Mouse (Mus musculus) embryonic facial prominence, embryonic 10.5 days (tissue): ENCODE measurements around the gene Asic2. TPM values are rescaled to one million over a fixed set of nuclear protein-coding genes. Genes with fewer than 3 reads are reported as not detected.

Source experiments
- DNase-seq: peaks from one replicate; pipeline ENCODE4 v3.0.0-alpha.2; 2017; ENCODE audit warnings: low spot score
- H3K27ac ChIP-seq: fragments of 300-500 bp; sonication (generic); replicated peaks from 2 replicates; pipeline ENCODE4 v1.5.1; 2016; ENCODE audit warnings: mild to moderate bottlenecking
- H3K27me3 ChIP-seq: fragments of 300-500 bp; sonication (generic); replicated peaks from 2 replicates; pipeline ENCODE4 v1.6.1; 2016; ENCODE audit warnings: low read depth, mild to moderate bottlenecking; ENCODE audit not compliant: poor library complexity, severe bottlenecking
- H3K36me3 ChIP-seq: fragments of 300-500 bp; sonication (generic); replicated peaks from 2 replicates; pipeline ENCODE4 v1.6.1; 2016; ENCODE audit warnings: mild to moderate bottlenecking, moderate library complexity
- H3K4me1 ChIP-seq: fragments of 300-500 bp; sonication (generic); 2 replicates; pipeline ENCODE4 v1.6.1; 2016
- H3K4me3 ChIP-seq: fragments of 300-500 bp; sonication (generic); 2 replicates; pipeline ENCODE4 v1.5.1; 2016; ENCODE audit warnings: mild to moderate bottlenecking, moderate library complexity
- H3K9me3 ChIP-seq: fragments of 300-500 bp; sonication (generic); 2 replicates; pipeline ENCODE4 v1.6.1; 2016; ENCODE audit warnings: mild to moderate bottlenecking
- WGBS: fragments of 180-500 bp; shearing (Covaris S2); methylation state at CpG from one replicate; pipeline ENCODE4 v1.1.7; 2016; 5-methylcytosine and 5-hydroxymethylcytosine counted together
- polyA plus RNA-seq: library from polyadenylated mRNA; unstranded; fragments of >200 nt; fragmentation: Nextera tagmentation; extraction: Ambion mirVana; gene quantifications from 2 replicates; pipeline ENCODE4 v1.2.1, GENCODE M21; 2016

Asic2 gene
- polyA plus RNA-seq, 1 experiment from 2014 or later, result 0.66 TPM

DNA sequence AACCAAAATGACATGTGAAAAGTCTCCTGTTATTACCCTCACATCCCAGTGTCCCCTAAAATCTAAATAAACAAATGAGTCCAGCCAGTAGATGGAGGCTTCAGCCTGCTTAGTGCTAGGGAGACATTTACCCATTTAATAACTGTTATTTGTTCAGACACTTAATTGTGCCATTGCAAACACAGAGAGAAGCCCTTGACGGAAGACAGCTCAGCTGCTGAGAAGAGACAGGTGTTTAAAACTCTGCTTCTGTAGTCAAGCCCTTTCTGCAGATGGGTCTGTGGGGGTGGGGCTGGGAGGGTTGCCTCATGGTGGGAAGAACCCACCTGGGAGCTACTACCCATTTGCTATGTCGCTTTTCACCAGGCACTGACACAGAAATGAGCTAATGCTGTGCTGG, 311.1 kb downstream of the Asic2 start:
- no peaks in the 10 kb centered on the region for H3K36me3 ChIP-seq
- H3K4me1 ChIP-seq, result 0 out of 2 replicates have a peak, but pooled peaks cover under 1% of the 10 kb centered on the region
- H3K9me3 ChIP-seq, result no peaks in the 10 kb centered on the region
- no peaks in the 10 kb centered on the region for H3K27me3 ChIP-seq
- 62% methylated on average over 2 of the region's 2 CpGs for whole genome bisulfite sequencing
- no peak overlapping the region for H3K4me3 ChIP-seq
- no peak overlapping the region for H3K27ac ChIP-seq
- no peak for DNase-seq

DNA sequence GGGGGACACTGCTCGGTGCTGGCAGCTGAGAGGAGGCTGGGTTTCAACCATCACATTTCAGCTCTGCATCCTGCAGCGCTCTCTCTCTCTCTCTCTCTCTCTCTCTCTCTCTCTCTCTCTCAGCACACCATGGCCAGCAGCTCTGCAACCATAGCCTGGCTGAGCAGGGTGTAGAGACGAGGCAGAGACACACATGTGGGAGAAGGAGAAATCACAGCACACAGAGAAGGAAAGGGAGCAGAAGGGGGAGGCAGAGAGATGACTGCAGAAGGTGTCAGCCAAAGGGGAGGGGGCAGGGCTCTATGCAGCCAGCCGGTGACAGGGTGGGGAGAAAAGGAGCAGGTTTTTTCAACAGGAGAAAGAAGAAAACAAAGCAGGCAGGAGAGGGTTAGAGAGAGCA, 320.4 kb downstream of the Asic2 start:
- Histone ChIP-seq H3K36me3 (no peaks in the 10 kb centered on the region), H3K27ac (peak overlapping the region; percentile 19; the same call in 1 of the 2 replicates), H3K27me3 (no peaks in the 10 kb centered on the region), H3K4me3 (no peak overlapping the region), H3K9me3 (no peaks in the 10 kb centered on the region), H3K4me1 (peaks cover 16% of the 10 kb centered on the region)
- DNase-seq, result no peak
- 42% methylated on average over 4 of the region's 4 CpGs for WGBS

DNA sequence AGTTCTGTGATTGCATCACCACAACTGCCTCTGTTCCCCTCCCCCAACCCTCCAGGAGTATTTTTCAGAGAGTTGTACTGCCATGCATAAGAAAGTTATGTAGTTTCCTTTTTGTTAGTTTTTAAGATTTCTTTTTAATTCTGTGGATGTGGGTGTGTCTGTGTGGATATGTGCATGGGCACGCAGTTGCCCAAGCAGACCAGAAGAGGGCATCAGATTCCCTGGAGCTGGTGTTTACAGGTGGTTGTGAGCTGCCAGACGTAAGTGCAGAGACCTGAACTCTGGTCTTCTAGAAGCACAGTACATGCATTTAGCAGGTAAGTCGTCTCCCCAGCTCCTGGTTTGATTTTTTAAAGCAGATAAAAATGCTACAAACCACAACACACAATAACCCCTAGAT, 322.7 kb downstream of the Asic2 start:
- no peaks in the 10 kb centered on the region for H3K9me3 ChIP-seq
- no peak overlapping the region for H3K4me3 ChIP-seq
- H3K36me3 ChIP-seq, result no peaks in the 10 kb centered on the region
- no peaks in the 10 kb centered on the region for H3K27me3 ChIP-seq
- H3K27ac ChIP-seq, result no peak overlapping the region
- H3K4me1 ChIP-seq, result peaks cover 13% of the 10 kb centered on the region
- no peak for DNase-seq
- 84% methylated on average over 3 of the region's 3 CpGs for WGBS

DNA sequence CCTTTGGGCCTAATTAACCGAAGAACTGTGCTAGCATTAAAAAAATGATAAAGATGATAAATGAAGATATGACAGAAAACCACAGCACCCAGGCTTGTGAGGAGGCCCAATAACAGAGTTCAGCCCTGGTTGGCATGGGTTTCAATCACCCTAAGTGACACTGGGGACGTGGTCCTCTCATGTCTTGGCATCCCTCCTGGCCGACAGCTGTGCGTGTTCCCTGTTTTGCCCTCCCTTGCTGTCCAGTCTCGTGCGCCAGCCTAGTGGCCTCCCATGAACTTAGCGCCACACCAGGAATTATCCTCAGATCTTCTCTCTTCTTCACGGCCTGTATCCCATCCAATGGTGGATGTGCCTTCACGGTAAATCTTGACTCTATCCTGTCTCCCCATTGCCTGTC, 331.9 kb downstream of the Asic2 start:
- peaks cover 6% of the 10 kb centered on the region; the same call in 1 of the 2 replicates for H3K4me1 ChIP-seq
- 0 out of 2 replicates have a peak, but pooled peaks cover 4% of the 10 kb centered on the region for H3K9me3 ChIP-seq
- no peaks in the 10 kb centered on the region for H3K27me3 ChIP-seq
- no peak for DNase-seq
- H3K4me3 ChIP-seq, result no peak overlapping the region
- H3K36me3 ChIP-seq, result no peaks in the 10 kb centered on the region
- H3K27ac ChIP-seq, result no peak overlapping the region
- WGBS, result 94% methylated on average over 9 of the region's 9 CpGs

DNA sequence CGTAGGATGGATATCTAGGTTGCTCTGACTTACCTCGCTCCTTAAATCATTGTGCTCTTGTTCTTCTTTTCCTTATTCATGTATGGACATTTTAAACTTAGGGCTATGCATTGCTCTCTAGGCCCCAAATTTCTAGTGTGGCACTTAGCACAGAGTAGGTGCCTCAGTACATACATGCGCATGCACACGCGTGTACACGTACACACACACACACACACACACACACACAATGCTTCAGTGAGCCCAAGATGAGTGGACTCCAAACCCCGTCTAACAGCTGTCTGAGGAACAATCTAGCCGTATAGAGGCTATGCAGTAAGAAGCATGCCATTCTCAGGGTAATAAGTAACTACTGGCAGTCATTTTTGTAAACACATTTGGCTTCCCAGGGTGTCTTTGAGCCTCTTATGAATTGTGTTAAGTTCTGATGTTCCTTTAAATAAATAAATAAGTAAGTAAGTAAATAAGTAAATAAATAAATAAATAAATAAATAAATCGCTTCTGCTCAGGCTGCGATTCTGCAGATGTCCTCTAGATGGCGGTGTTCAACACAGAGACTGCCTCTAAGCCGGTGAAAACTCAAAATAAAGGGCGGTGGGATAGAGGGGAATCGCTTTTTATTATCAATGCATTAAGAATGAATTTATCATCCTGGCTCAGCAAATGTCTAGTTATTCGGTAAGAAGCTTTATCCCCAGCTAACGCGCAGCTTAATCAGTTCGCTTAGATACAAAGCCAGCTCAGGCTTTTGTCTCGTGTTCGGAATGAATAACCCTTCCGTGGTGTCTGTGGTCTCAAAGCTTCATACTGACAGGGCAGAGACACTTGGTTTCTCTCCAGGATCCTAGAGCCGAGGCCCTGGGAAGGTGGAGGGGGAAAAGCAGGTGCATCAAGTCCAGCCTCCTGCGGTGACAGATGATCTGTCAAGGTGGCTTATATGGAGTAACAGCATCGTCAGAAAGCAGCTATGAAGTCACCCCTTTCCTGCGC, 333.6 kb downstream of the Asic2 start:
- Histone ChIP-seq H3K4me1 (peaks cover 6% of the 10 kb centered on the region; the same call in 1 of the 2 replicates), H3K9me3 (0 out of 2 replicates have a peak, but pooled peaks cover 4% of the 10 kb centered on the region), H3K4me3 (no peak overlapping the region), H3K27ac (no peak overlapping the region), H3K27me3 (no peaks in the 10 kb centered on the region), H3K36me3 (no peaks in the 10 kb centered on the region)
- 61% methylated on average over 25 of the region's 25 CpGs for WGBS
- DNase-seq, result peak; percentile 57

DNA sequence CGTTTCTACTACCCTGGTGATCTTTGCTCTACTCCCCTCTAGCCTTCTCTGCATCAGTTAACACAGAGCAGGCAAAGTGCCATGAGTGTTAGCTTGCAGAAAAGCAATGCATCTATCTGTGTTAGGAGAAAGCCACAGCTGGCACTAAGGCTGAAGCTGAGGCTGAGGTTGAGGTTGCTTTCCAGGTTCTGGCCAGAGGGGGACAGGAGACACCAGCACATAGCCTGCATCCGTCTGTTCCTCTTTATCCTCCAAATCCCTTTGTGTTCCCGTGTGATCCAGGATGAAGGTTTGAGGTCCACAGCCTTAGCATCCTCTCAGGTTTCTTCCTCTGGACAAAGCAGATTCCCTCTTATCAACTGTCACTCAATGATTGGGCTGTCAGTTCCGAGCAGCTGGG, 343.1 kb downstream of the Asic2 start:
- Histone ChIP-seq H3K4me3 (no peak overlapping the region), H3K36me3 (no peaks in the 10 kb centered on the region), H3K9me3 (no peaks in the 10 kb centered on the region; the same call in 1 of the 2 replicates), H3K27ac (no peak overlapping the region), H3K27me3 (no peaks in the 10 kb centered on the region), H3K4me1 (no peaks in the 10 kb centered on the region)
- WGBS, result 61% methylated on average over 4 of the region's 4 CpGs
- DNase-seq, result no peak

DNA sequence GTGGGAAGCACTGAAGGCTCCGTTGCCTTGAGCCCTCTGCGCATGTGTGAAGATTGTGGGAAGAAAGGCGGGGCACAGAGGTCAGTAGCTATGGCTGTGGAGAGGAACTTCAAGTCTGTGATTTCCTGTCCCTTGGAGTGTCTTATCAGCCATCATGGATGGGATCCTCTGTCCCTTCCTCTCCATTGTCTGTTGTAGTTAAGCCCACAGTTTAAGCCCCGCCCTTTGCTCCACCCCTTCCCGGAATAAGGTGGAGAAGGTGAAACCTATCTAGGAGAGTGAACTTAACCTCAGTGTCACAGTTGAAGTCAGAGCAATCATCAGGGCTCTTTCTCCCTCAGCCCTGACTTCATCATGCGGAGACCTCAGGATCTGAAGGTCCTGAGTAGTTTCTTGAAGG, 347.7 kb downstream of the Asic2 start:
- H3K27ac ChIP-seq, result no peak overlapping the region
- DNase-seq, result no peak
- no peak overlapping the region for H3K4me3 ChIP-seq
- no peaks in the 10 kb centered on the region for H3K9me3 ChIP-seq
- WGBS, result 74% methylated on average over 6 of the region's 6 CpGs
- H3K4me1 ChIP-seq, result no peaks in the 10 kb centered on the region
- H3K27me3 ChIP-seq, result no peaks in the 10 kb centered on the region
- H3K36me3 ChIP-seq, result no peaks in the 10 kb centered on the region

DNA sequence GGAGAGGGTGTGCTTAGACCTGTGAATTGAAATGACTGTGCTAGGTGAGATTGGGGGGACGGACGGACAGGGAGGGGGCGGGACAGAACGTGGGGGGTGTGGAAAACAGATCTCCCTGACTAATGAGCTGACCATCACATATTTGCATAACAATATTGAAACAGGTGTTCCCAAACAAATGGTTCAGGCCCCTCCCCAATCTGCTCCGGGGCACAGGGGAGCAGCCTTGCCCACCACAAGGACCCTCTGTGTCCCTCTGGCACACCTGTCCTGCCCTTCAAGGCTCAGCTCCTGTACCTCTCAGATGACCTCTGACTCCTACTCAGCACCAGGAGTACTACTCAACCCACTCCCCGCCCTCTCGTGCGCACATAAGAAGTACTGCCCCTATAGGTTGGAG, 351.8 kb downstream of the Asic2 start:
- peaks cover 25% of the 10 kb centered on the region for H3K27me3 ChIP-seq
- 83% methylated on average over 8 of the region's 8 CpGs for WGBS
- H3K9me3 ChIP-seq, result no peaks in the 10 kb centered on the region
- H3K4me3 ChIP-seq, result no peak overlapping the region
- H3K4me1 ChIP-seq, result peaks cover 21% of the 10 kb centered on the region
- no peak for DNase-seq
- H3K27ac ChIP-seq, result no peak overlapping the region
- no peaks in the 10 kb centered on the region for H3K36me3 ChIP-seq

DNA sequence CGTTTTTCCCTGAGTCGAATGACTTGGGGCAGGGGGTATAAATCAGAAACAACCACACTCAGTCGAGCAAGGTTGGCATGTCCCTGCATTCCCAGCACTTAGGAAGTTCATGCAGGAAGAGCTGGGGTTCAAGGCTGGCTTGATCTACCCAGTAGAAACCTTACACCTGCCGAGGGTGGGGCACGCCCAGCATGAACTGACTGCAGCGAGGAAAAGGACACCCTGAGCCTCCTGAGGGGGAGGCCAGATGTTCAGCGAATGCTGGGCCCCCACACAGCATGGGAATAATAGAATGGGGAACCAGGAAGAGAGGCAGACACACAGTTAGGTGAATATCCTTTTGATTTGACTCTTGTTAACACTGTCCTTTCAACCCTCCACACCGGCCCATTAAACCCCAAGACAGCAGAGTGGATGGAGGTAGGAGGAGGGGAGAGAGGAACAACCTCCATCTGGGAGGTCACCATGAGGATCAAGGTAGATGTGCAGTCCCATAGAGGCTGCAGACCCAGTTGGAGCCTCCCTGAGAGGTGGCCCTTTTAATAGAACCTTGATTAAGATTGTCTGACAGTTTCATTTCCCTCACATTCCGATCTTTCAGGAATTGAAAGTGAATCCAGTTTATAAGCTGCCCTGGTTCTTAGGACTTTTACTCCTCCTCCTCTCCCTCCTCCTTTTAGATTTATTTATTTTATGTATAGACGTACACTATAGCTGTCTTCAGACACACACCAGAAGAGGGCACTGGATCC, 354.2 kb downstream of the Asic2 start:
- Histone ChIP-seq H3K4me3 (peak overlapping the region; percentile 52), H3K36me3 (no peaks in the 10 kb centered on the region), H3K9me3 (no peaks in the 10 kb centered on the region), H3K27ac (no peak overlapping the region), H3K27me3 (peaks cover 38% of the 10 kb centered on the region), H3K4me1 (peaks cover 21% of the 10 kb centered on the region)
- 33% methylated on average over 10 of the region's 10 CpGs for WGBS
- no peak for DNase-seq

DNA sequence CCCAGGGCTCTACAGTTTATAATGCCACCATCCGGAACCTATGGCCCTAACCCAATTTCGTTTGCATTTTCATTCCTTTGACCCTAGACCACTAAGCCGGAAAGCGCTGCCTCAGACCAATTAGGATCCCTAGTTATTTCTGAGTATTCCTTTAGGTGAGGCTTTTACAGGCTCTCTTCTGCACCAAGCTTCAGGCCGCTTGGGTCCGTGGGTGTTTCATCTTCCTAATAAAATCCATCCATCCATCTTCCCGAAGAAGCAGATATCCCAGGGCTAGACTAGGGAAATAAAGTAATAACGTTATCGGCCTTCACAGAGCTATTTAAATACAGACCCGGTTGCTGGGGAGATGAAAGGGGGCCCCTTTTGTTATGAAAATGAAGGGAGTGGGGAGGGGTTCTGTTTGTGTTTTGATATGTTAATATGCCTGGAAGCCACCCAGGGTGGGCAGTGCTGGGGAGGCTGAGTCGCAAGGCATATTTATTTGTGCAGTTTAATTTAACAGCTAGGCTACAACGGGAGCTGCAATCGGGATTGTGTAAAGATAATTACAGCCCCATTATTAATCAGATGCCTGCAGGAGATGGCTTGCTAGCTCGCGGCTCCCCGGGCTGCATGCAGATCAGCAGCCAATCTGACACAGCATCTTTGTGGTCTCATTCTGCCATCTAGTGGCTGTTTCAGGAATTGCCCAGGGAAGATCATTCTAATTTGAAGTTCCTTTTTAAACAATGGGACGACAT, 355.3 kb downstream of the Asic2 start:
- no peaks in the 10 kb centered on the region for H3K36me3 ChIP-seq
- peak; percentile 83 for DNase-seq
- H3K27me3 ChIP-seq, result peaks cover 38% of the 10 kb centered on the region
- 2% methylated on average over 17 of the region's 17 CpGs for WGBS
- peak overlapping the region; percentile 52 for H3K4me3 ChIP-seq
- H3K9me3 ChIP-seq, result no peaks in the 10 kb centered on the region
- H3K4me1 ChIP-seq, result peaks cover 21% of the 10 kb centered on the region
- H3K27ac ChIP-seq, result peak overlapping the region; percentile 63

DNA sequence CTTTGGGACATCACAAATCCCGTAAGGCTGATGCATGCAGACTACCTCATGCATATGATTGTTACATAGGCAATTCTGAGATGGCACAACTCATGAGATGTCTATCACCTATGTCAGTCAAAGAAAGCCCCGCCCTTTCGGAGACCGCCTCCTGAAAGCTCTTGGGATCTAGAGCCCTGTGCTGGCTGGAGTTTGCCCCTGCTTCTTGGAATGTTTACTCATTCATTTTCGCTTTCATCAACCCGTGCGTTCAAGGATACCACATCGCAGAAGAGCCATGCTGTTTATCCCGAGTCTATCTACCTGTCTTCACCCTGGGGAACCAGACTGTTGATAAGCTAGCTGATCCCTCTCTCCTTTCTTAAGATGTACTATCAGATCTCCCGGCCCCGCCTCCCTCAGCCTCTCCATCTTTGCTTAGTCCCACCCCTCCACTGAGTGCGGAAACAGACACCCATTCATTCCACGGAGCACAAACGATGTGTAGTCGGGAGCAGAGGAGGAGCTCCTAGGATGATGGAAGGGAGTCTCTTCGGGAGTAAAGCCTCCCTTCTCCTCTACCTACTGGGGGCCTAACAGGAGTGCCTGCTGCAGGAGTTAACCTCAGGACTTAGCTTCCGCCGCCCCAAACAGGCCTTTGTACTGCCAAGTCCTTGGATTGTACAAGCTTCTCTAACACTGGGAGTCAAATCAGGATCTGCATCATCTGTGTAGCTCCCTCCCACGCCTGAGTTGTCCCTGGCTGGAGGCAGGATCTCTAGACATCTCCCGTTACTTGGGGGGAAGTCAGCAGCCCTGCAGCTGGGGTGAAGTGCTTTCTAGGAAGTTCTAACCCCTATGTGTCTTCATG, 356.1 kb downstream of the Asic2 start:
- H3K4me3 ChIP-seq, result peak overlapping the region; percentile 52
- no peaks in the 10 kb centered on the region for H3K36me3 ChIP-seq
- 10% methylated on average over 20 of the region's 20 CpGs for WGBS
- peaks cover 21% of the 10 kb centered on the region for H3K4me1 ChIP-seq
- DNase-seq, result peak; percentile 40
- no peaks in the 10 kb centered on the region for H3K9me3 ChIP-seq
- H3K27me3 ChIP-seq, result peaks cover 38% of the 10 kb centered on the region
- peak overlapping the region; percentile 63 for H3K27ac ChIP-seq
